Mouse (Mus musculus) hindbrain, embryonic 14.5 days (tissue): ENCODE data around the gene Ano10. TPM values are rescaled to one million over a fixed set of nuclear protein-coding genes. Genes with fewer than 3 reads are reported as not detected.
A peak's percentile ranks its signal among the peaks of the same experiment; 100 is the strongest.

ENCODE experiments used
- ATAC-seq: fragments of 200-750 bp; cut with Nextera tagmentation; 2 replicates; pipeline ENCODE4 v1.8.0; 2017; ENCODE audit warnings: moderate number of reproducible peaks, mild to moderate bottlenecking, moderate TSS enrichment, moderate library complexity; ENCODE audit not compliant: low FRiP score
- DNase-seq: peaks from one replicate; pipeline ENCODE4 v3.0.0-alpha.2; 2015; ENCODE audit warnings: low spot score
- H3K27ac ChIP-seq: fragments of 300-500 bp; sonication (generic); 2 replicates; pipeline ENCODE4 v1.5.1; 2014; ENCODE audit warnings: mild to moderate bottlenecking, moderate library complexity
- H3K27me3 ChIP-seq: fragments of 300-500 bp; sonication (generic); 2 replicates; pipeline ENCODE4 v1.6.1; 2014; ENCODE audit warnings: mild to moderate bottlenecking, low read length, mixed read lengths; ENCODE audit not compliant: control insufficient read depth, insufficient read depth
- H3K36me3 ChIP-seq: fragments of 300-500 bp; sonication (generic); replicated peaks from 2 replicates; pipeline ENCODE4 v1.6.1; 2014; ENCODE audit not compliant: control insufficient read depth, insufficient read depth
- H3K4me1 ChIP-seq: fragments of 300-500 bp; sonication (generic); replicated peaks from 2 replicates; pipeline ENCODE4 v1.6.1; 2014; ENCODE audit warnings: antibody characterized with exemption, low read length, mixed read lengths; ENCODE audit not compliant: control insufficient read depth, insufficient read depth
- H3K4me2 ChIP-seq: fragments of 300-500 bp; sonication (generic); replicated peaks from 2 replicates; pipeline ENCODE4 v1.6.1; 2014; ENCODE audit warnings: mild to moderate bottlenecking, moderate library complexity
- H3K4me3 ChIP-seq: fragments of 300-500 bp; sonication (generic); replicated peaks from 2 replicates; pipeline ENCODE4 v1.5.1; 2014; ENCODE audit warnings: mild to moderate bottlenecking, low read length
- H3K9ac ChIP-seq: fragments of 300-500 bp; sonication (generic); 2 replicates; pipeline ENCODE4 v1.6.1; 2014
- H3K9me3 ChIP-seq: fragments of 300-500 bp; sonication (generic); 2 replicates; pipeline ENCODE4 v1.6.1; 2016; ENCODE audit warnings: low read length; ENCODE audit not compliant: control insufficient read depth
- WGBS: fragments of 180-500 bp; shearing (Covaris S2); extraction: QIAGEN DNeasy Blood & Tissue Kit; methylation state at CpG from one replicate; pipeline ENCODE4 v1.1.7; 2014; 5-methylcytosine and 5-hydroxymethylcytosine counted together
- polyA plus RNA-seq: library from polyadenylated mRNA; unstranded; fragments of >200 nt; fragmentation: Nextera tagmentation; extraction: Ambion mirVana; gene quantifications from 2 replicates; pipeline ENCODE4 v1.2.1, GENCODE M21; 2014

Ano10 gene
- polyA plus RNA-seq, 1 experiment from 2014 or later = 43.6 TPM

- ATAC-seq = no peak
- Histone ChIP-seq H3K4me1 (peaks cover 5% of the 10 kb centered on the region; the same call in 1 of the 2 replicates), H3K9me3 (no peaks in the 10 kb centered on the region), H3K4me2 (no peak overlapping the region), H3K27ac (peak overlapping the region; percentile 67; the same call in 1 of the 2 replicates), H3K36me3 (peaks cover 63% of the 10 kb centered on the region), H3K9ac (peak overlapping the region; percentile 28; the same call in 1 of the 2 replicates), H3K4me3 (no peak overlapping the region), H3K27me3 (no peaks in the 10 kb centered on the region)
- WGBS = 87% methylated on average over 3 of the region's 3 CpGs
- DNase-seq = peak; percentile 34
These were observed 24.8 kb downstream of the Ano10 start for GRCm38 (mm10) chr9:122269256-122270041.

DNA sequence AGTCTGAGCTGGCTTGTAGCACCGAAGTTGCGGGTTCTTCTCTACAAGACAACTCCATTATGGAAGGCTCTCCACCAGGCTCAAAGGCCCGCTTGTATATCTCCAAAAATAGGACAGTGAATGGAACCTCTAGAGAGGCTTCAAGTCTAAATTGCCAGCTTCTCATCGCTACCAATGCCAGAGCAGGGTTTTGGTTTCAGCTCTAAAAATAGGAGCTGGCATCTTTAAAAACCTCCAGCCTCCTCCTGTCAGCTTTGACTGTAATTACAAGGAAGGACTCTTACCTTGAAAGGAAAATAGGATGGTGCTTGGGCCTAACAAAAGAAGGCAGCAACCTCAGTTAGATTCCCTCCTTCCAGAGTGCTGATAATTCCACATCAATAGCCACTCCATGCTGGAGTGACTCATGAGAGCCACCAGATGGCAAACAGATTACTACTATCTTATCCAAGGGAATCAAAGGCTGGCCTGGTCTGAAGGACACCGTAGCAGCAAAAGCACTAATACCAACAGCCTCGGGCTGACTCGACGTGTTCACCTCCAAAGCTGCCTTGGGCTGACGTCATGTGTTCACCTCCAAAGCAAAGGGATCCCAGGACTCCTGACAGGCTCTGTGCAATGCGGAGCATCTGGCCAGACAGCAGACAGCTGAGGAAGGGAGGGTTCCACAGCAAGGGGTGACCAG lies 28.6 kb downstream of the Ano10 start:
- Histone ChIP-seq H3K27me3 (no peaks in the 10 kb centered on the region), H3K4me1 (peaks cover 5% of the 10 kb centered on the region; the same call in 1 of the 2 replicates), H3K9me3 (no peaks in the 10 kb centered on the region), H3K27ac (no peak overlapping the region), H3K9ac (no peak overlapping the region), H3K36me3 (peaks cover 45% of the 10 kb centered on the region), H3K4me2 (no peak overlapping the region), H3K4me3 (no peak overlapping the region)
- WGBS = 85% methylated on average over 10 of the region's 10 CpGs
- no peak for ATAC-seq
- DNase-seq = no peak

- Histone ChIP-seq H3K4me3 (no peak overlapping the region), H3K27ac (no peak overlapping the region), H3K9me3 (no peaks in the 10 kb centered on the region), H3K27me3 (no peaks in the 10 kb centered on the region), H3K9ac (no peak overlapping the region), H3K36me3 (peaks cover 65% of the 10 kb centered on the region), H3K4me1 (no peaks in the 10 kb centered on the region), H3K4me2 (no peak overlapping the region)
- ATAC-seq (no peak), DNase-seq (no peak)
These were observed 31.1 kb downstream of the Ano10 start for GRCm38 (mm10) chr9:122263140-122263539.

DNA sequence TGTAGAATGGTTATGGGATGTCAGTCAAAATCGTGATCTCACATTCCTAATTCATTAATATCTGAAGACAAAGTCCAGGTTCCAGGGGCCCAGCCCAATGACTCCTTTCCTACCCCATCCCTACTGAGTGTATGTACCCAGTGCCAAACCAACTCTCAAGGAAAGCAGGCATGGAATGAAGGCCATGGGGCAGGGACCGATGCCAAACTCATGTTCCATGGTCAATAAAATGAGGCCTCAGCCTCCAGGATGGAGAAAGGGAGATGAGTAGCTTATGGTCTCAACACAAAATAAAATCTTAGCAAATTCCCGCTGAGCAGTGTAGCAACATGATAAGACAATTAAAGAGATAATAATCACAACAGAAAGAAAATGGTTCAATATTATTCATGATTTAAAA lies 39.8 kb downstream of the Ano10 start:
- Histone ChIP-seq H3K27ac (no peak overlapping the region), H3K9me3 (no peaks in the 10 kb centered on the region), H3K4me2 (no peak overlapping the region), H3K4me3 (no peak overlapping the region), H3K4me1 (no peaks in the 10 kb centered on the region), H3K9ac (no peak overlapping the region), H3K27me3 (no peaks in the 10 kb centered on the region), H3K36me3 (peaks cover 81% of the 10 kb centered on the region)
- DNase-seq (no peak), ATAC-seq (no peak)
- 93% methylated on average over 3 of the region's 3 CpGs for WGBS

DNA sequence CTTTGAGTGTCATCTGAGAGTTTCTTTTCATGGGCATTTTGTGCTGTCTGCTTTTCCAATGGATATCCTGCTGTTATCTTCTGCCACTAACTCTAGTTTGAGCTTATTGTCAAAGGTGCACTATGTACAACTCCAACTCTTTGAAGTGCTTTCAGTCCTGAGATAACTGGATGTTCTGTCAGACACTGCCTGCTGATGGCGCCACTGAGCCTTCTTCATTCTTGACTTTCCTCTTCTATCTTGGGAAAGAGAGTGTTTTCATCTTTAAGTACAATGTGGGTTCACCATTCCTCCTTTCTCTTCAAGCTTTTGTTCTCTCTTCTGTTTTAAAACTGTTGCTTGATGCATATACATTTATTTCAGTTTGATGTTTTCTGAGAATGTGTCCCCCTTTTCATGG lies 42.1 kb downstream of the Ano10 start:
- H3K27ac ChIP-seq = no peak overlapping the region
- H3K4me2 ChIP-seq = no peak overlapping the region
- no peak for ATAC-seq
- WGBS = 86% methylated on average over 1 of the region's 1 CpGs
- no peak overlapping the region for H3K9ac ChIP-seq
- H3K4me3 ChIP-seq = no peak overlapping the region
- no peaks in the 10 kb centered on the region for H3K9me3 ChIP-seq
- H3K36me3 ChIP-seq = peaks cover 60% of the 10 kb centered on the region
- H3K4me1 ChIP-seq = no peaks in the 10 kb centered on the region
- DNase-seq = no peak
- no peaks in the 10 kb centered on the region for H3K27me3 ChIP-seq

GRCm38 (mm10) chr9:122248168-122248567 lies 46.1 kb downstream of the Ano10 start:
- Histone ChIP-seq H3K4me1 (no peaks in the 10 kb centered on the region), H3K9me3 (no peaks in the 10 kb centered on the region), H3K9ac (no peak overlapping the region), H3K27ac (no peak overlapping the region), H3K4me2 (no peak overlapping the region), H3K36me3 (peaks cover 42% of the 10 kb centered on the region), H3K27me3 (no peaks in the 10 kb centered on the region), H3K4me3 (no peak overlapping the region)
- WGBS = 34% methylated on average over 8 of the region's 8 CpGs
- no peak for ATAC-seq
- DNase-seq = peak; percentile 48

DNA sequence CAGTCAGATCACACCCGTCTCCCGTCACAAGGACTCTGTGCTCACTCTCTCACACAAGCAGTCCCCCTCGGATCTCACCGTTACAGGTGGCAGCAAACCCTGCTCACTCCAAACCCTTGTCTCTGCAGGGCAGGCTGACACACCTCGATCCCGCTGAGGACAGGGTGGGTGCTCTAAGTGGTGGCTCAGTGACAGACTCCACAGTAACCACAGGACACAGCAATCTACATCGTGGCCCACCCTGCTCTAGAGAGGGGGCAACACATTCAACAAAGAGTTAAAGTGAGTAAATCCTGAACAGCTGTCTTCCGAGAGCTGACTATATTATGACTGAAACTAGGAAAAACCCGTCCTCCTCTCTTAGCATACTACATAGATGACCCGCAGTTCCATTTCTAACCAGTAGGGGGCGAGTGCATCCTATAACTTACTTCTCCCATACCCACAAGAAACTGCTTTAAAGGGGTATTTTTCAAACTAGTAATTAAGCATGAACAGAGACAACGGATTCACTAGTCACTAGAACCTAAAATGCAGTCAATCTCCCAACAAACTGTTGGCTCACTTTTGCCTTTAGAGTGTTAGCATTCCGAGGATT lies 46.7 kb downstream of the Ano10 start:
- no peaks in the 10 kb centered on the region for H3K27me3 ChIP-seq
- WGBS = 46% methylated on average over 13 of the region's 13 CpGs

GRCm38 (mm10) chr9:122245879-122246278 lies 48.3 kb downstream of the Ano10 start:
- Histone ChIP-seq H3K9me3 (no peaks in the 10 kb centered on the region), H3K36me3 (peaks cover 21% of the 10 kb centered on the region), H3K4me3 (no peak overlapping the region), H3K27me3 (no peaks in the 10 kb centered on the region), H3K4me1 (peaks cover 4% of the 10 kb centered on the region; the same call in 1 of the 2 replicates), H3K9ac (no peak overlapping the region), H3K4me2 (no peak overlapping the region), H3K27ac (no peak overlapping the region)
- ATAC-seq (no peak), DNase-seq (no peak)
- WGBS = 93% methylated on average over 8 of the region's 8 CpGs

More for the DNA sequence above, 46.7 kb downstream of the Ano10 start:
- H3K4me3 ChIP-seq = no peak overlapping the region
- H3K9ac ChIP-seq = no peak overlapping the region
- H3K27ac ChIP-seq = no peak overlapping the region
- peaks cover 38% of the 10 kb centered on the region for H3K36me3 ChIP-seq
- no peaks in the 10 kb centered on the region for H3K9me3 ChIP-seq
- no peak overlapping the region for H3K4me2 ChIP-seq
- peak; percentile 31; the same call in 1 of the 2 replicates for ATAC-seq
- no peaks in the 10 kb centered on the region for H3K4me1 ChIP-seq
- peak; percentile 87 for DNase-seq

DNA sequence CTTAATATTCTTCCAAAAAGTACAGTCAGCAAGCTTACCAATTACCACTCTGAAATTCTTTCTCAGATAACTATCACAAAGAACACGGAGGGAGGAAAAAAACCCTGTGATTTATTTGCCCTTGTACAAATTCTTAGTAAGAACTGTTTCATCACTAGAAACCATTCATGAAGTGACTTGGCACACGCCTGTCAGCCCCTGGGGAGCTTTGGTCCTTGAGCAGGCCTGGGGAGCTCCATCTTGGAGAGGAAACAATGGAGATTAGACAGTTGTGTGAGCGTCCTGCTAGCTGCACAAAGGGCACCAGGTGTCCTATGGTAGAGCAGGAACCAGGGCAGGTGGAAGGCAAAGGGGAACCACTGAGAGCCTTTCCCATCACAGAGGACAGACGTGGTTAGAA lies 48.8 kb downstream of the Ano10 start:
- Histone ChIP-seq H3K36me3 (peaks cover 17% of the 10 kb centered on the region), H3K27me3 (no peaks in the 10 kb centered on the region), H3K4me1 (peaks cover 8% of the 10 kb centered on the region; the same call in 1 of the 2 replicates), H3K9me3 (no peaks in the 10 kb centered on the region), H3K4me3 (no peak overlapping the region), H3K27ac (no peak overlapping the region), H3K4me2 (no peak overlapping the region), H3K9ac (no peak overlapping the region)
- ATAC-seq (no peak), DNase-seq (no peak)
- 74% methylated on average over 4 of the region's 4 CpGs for WGBS
